Comparison of ENCODE assay signal across 10 mouse cellular contexts in genomic region chr12:104952458-104952857, GRCm38 (mm10). TPM values are rescaled to one million over a fixed set of nuclear protein-coding genes. Genes with fewer than 3 reads are reported as not detected.
DNase-seq lines count a peak whose midpoint lies in the region; ATAC-seq and TF ChIP-seq lines count a peak whose summit lies in the region.
"Had no signal": no experiment of that assay in that cellular context is flagged by ENCODE, and none has a peak within 500 bp of the region (broad histone marks: within the 10 kb centered on the region; RNA-seq: fewer than 3 reads in every experiment).

No protein-coding gene starts in this region.

- H3K4me3 ChIP-seq in heart, embryonic 11.5 days (ENCODE audit: low read depth, low read length): no peak overlapping the region
- H3K4me3 ChIP-seq in limb, embryonic 11.5 days (ENCODE audit: low read depth, low read length): no peak overlapping the region
- H3K4me3 ChIP-seq in midbrain, embryonic 14.5 days (replicated peaks; ENCODE audit: low read depth, low read length): no peak overlapping the region
- no peak overlapping the region for H3K4me3 ChIP-seq in spleen, adult 2 months (ENCODE audit: extremely low read depth, insufficient read depth, insufficient read length)
- H3K4me3 ChIP-seq: myocyte had no signal

- peak; percentile 99 for TF ChIP-seq CTCF in spleen, adult 2 months (IDR thresholded peaks at IDR 0.05; ENCODE audit: extremely low read depth, insufficient read depth, insufficient read length, insufficient replicate concordance)

- WGBS in heart, embryonic 11.5 days (ENCODE audit: insufficient replicate concordance): 18% methylated on average over 5 of the region's 5 CpGs
- 12% methylated on average over 5 of the region's 5 CpGs for WGBS in limb, embryonic 11.5 days
- 14% methylated on average over 5 of the region's 5 CpGs for WGBS in midbrain, embryonic 14.5 days
- 26% methylated on average over 5 of the region's 5 CpGs for WGBS in spleen, adult 2 months

- H3K27ac ChIP-seq in heart, embryonic 11.5 days (ENCODE audit: low read depth, low read length): no peak overlapping the region
- no peak overlapping the region for H3K27ac ChIP-seq in limb, embryonic 11.5 days (replicated peaks; ENCODE audit: low read depth, low read length)
- H3K27ac ChIP-seq in midbrain, embryonic 14.5 days (replicated peaks; ENCODE audit: low read depth, low read length): no peak overlapping the region
- no peak overlapping the region for H3K27ac ChIP-seq in spleen, adult 2 months (ENCODE audit: insufficient read depth, low read length)

- peaks cover 7% of the 10 kb centered on the region; the same call in 1 of the 2 replicates for H3K27me3 ChIP-seq in heart, embryonic 11.5 days (ENCODE audit: control insufficient read depth, insufficient read depth, low read length)
- H3K27me3 ChIP-seq in limb, embryonic 11.5 days (ENCODE audit: control insufficient read depth, insufficient read depth, low read length): no peaks in the 10 kb centered on the region
- no peaks in the 10 kb centered on the region for H3K27me3 ChIP-seq in midbrain, embryonic 14.5 days (ENCODE audit: control insufficient read depth, insufficient read depth, low read length)
- H3K27me3 ChIP-seq in spleen, adult 2 months (ENCODE audit: control insufficient read depth, insufficient read depth, low read length): no peaks in the 10 kb centered on the region
- H3K27me3 ChIP-seq: Patski had no signal

- peak; percentile 95 for DNase-seq in heart, adult 11 months
- DNase-seq in gastrocnemius, postnatal 25 days: peak; percentile 34
- peak; percentile 62 for DNase-seq in kidney, adult 11 months
- DNase-seq in limb, embryonic 11.5 days (ENCODE audit: low spot score): peak; percentile 87
- peak; percentile 84 for DNase-seq in midbrain, embryonic 14.5 days
- DNase-seq in spleen, adult 2 months (ENCODE audit: low read depth in 1 of 2, low spot score in 2 of 2): peak; percentile 41 to 80

- ATAC-seq in heart, embryonic 11.5 days (replicated peaks; ENCODE audit: insufficient number of reproducible peaks, low FRiP score, low TSS enrichment): no peak; the same call in 1 of the 2 replicates
- ATAC-seq in common myeloid progenitor, adult 5-6 weeks (replicated peaks; ENCODE audit: low read depth, poor library complexity, severe bottlenecking): peak; percentile 78
- ATAC-seq in limb, embryonic 11.5 days (ENCODE audit: insufficient number of reproducible peaks, low FRiP score, low TSS enrichment, low read depth): peak; percentile 37; the same call in 1 of the 2 replicates
- ATAC-seq in midbrain, embryonic 14.5 days (ENCODE audit: low FRiP score, low TSS enrichment): peak; percentile 31; the same call in 1 of the 2 replicates
- ATAC-seq: Patski had no signal

- TF ChIP-seq POLR2A in spleen, adult 2 months (IDR thresholded peaks at IDR 0.05; ENCODE audit: low read depth, low read length): no peak

- no peaks in the 10 kb centered on the region for H3K4me1 ChIP-seq in heart, embryonic 11.5 days (ENCODE audit: control insufficient read depth, insufficient read depth, low read length)
- no peaks in the 10 kb centered on the region for H3K4me1 ChIP-seq in limb, embryonic 11.5 days (ENCODE audit: control insufficient read depth, insufficient read depth, low read length)
- no peaks in the 10 kb centered on the region for H3K4me1 ChIP-seq in midbrain, embryonic 14.5 days (ENCODE audit: control insufficient read depth, insufficient read depth, low read length)
- no peaks in the 10 kb centered on the region for H3K4me1 ChIP-seq in spleen, adult 2 months (ENCODE audit: control insufficient read depth, insufficient read depth, insufficient read length)

- no peaks in the 10 kb centered on the region for H3K36me3 ChIP-seq in heart, embryonic 11.5 days (ENCODE audit: control insufficient read depth, insufficient read depth, low read length)
- H3K36me3 ChIP-seq in limb, embryonic 11.5 days (ENCODE audit: control insufficient read depth, insufficient read depth, low read length): no peaks in the 10 kb centered on the region
- no peaks in the 10 kb centered on the region for H3K36me3 ChIP-seq in midbrain, embryonic 14.5 days (ENCODE audit: control insufficient read depth, insufficient read depth, low read length)
- peaks cover 5% of the 10 kb centered on the region for H3K36me3 ChIP-seq in spleen, adult 2 months (ENCODE audit: control insufficient read depth, insufficient read depth, low read length)

- no peaks in the 10 kb centered on the region for H3K9me3 ChIP-seq in heart, embryonic 11.5 days (replicated peaks; ENCODE audit: control insufficient read depth, low read length)
- no peaks in the 10 kb centered on the region for H3K9me3 ChIP-seq in limb, embryonic 11.5 days (ENCODE audit: control insufficient read depth, low read length)
- no peaks in the 10 kb centered on the region for H3K9me3 ChIP-seq in midbrain, embryonic 14.5 days (ENCODE audit: control insufficient read depth, low read length)

- no peak overlapping the region for H3K9ac ChIP-seq in heart, embryonic 11.5 days (ENCODE audit: low read depth, low read length)
- 0 out of 2 replicates have a peak overlapping the region, but pooled peaks have one; percentile 12 for H3K9ac ChIP-seq in limb, embryonic 11.5 days (ENCODE audit: low read length)
- H3K9ac ChIP-seq in midbrain, embryonic 14.5 days (replicated peaks; ENCODE audit: low read length): no peak overlapping the region

- H3K4me2 ChIP-seq in heart, embryonic 11.5 days: no peak overlapping the region
- no peak overlapping the region for H3K4me2 ChIP-seq in limb, embryonic 11.5 days (ENCODE audit: low read depth, severe bottlenecking)
- no peak overlapping the region for H3K4me2 ChIP-seq in midbrain, embryonic 14.5 days (ENCODE audit: low read length)

RNA-seq across cellular contexts. Expression of gene Syne3, which starts 57.2 kb away (rescaled TPM):
- polyA plus RNA-seq in heart, embryonic 11.5 days (2014; fragmentation: Nextera tagmentation; extraction: Ambion mirVana): 0.10 and 0.42 TPM in 2 replicates
- 23.0 and 25.3 TPM in 2 replicates for total RNA-seq in common myeloid progenitor, adult 5-6 weeks (2017)
- total RNA-seq in gastrocnemius, postnatal 25 days (2021): 1 to 10 TPM; 3.2 to 4.6 TPM
- 0.20 and 0.31 TPM in 2 replicates for polyA plus RNA-seq in limb, embryonic 11.5 days (2014; fragmentation: Nextera tagmentation; extraction: Ambion mirVana)
- polyA plus RNA-seq in midbrain, embryonic 14.5 days (2014; fragmentation: Nextera tagmentation; extraction: Ambion mirVana): 0.04 TPM in 1 of 2 replicates, not detected in the other
- polyA plus RNA-seq in spleen, adult 2 months (2012; rRNA removed): 5.4 and 6.3 TPM in 2 replicates

Comparison
In these comparisons a context has a peak if more than half of its experiments do, and no peak if none do; other contexts are left out.
1. DNase-seq: peak in every context shown above with its lines; median percentile 95 in heart, adult 11 months; 87 in limb, embryonic 11.5 days; 84 in midbrain, embryonic 14.5 days; 62 in kidney, adult 11 months; 60 in spleen, adult 2 months; 34 in gastrocnemius, postnatal 25 days.